Mouse (Mus musculus) intestine, embryonic 16.5 days (tissue): ENCODE data around the gene Igfbp2. TPM values are rescaled to one million over a fixed set of nuclear protein-coding genes. Genes with fewer than 3 reads are reported as not detected.

Experiments used
- ATAC-seq: fragments of 200-750 bp; cut with Nextera tagmentation; 2 replicates; pipeline ENCODE4 v1.8.0; 2017; ENCODE audit warnings: moderate TSS enrichment, moderate library complexity
- H3K27ac ChIP-seq: fragments of 300-500 bp; sonication (generic); 2 replicates; pipeline ENCODE4 v1.5.1; 2014; ENCODE audit warnings: mild to moderate bottlenecking, low read length
- H3K27me3 ChIP-seq: fragments of 300-500 bp; sonication (generic); replicated peaks from 2 replicates; pipeline ENCODE4 v1.6.1; 2014; ENCODE audit warnings: low read length, control low read depth, mixed read lengths; ENCODE audit not compliant: control insufficient read depth, insufficient read depth
- H3K36me3 ChIP-seq: fragments of 300-500 bp; sonication (generic); 2 replicates; pipeline ENCODE4 v1.6.1; 2014; ENCODE audit warnings: low read length, control low read depth; ENCODE audit not compliant: control insufficient read depth, insufficient read depth
- H3K4me1 ChIP-seq: fragments of 300-500 bp; sonication (generic); 2 replicates; pipeline ENCODE4 v1.6.1; 2014; ENCODE audit warnings: low read length, control low read depth, mixed read lengths; ENCODE audit not compliant: control insufficient read depth, insufficient read depth
- H3K4me2 ChIP-seq: fragments of 300-500 bp; sonication (generic); 2 replicates; pipeline ENCODE4 v1.6.1; 2014; ENCODE audit warnings: low read depth, low read length, control low read depth
- H3K4me3 ChIP-seq: fragments of 300-500 bp; sonication (generic); 2 replicates; pipeline ENCODE4 v1.5.1; 2014; ENCODE audit warnings: mild to moderate bottlenecking, low read length
- H3K9ac ChIP-seq: fragments of 300-500 bp; sonication (generic); 2 replicates; pipeline ENCODE4 v1.6.1; 2014; ENCODE audit warnings: low read depth, low read length
- H3K9me3 ChIP-seq: fragments of 300-500 bp; sonication (generic); 2 replicates; pipeline ENCODE4 v1.6.1; 2016; ENCODE audit warnings: low read length, control low read depth; ENCODE audit not compliant: control insufficient read depth
- WGBS: fragments of 180-500 bp; shearing (Covaris S2); extraction: QIAGEN DNeasy Blood & Tissue Kit; methylation state at CpG from one replicate; pipeline ENCODE4 v1.1.7; 2014; 5-methylcytosine and 5-hydroxymethylcytosine counted together
- polyA plus RNA-seq: library from polyadenylated mRNA; unstranded; fragments of >200 nt; fragmentation: Nextera tagmentation; extraction: Ambion mirVana; gene quantifications from 2 replicates; pipeline ENCODE4 v1.2.1, GENCODE M21; 2015

The Igfbp2 gene
- polyA plus RNA-seq, 1 experiment from 2014 or later = 127 TPM

- no peaks in the 10 kb centered on the region for H3K36me3 ChIP-seq
- no peaks in the 10 kb centered on the region for H3K27me3 ChIP-seq
- no peaks in the 10 kb centered on the region for H3K4me1 ChIP-seq
- no peak overlapping the region for H3K27ac ChIP-seq
- H3K9me3 ChIP-seq = no peaks in the 10 kb centered on the region
- H3K4me2 ChIP-seq = no peak overlapping the region
- no peak overlapping the region for H3K4me3 ChIP-seq
- H3K9ac ChIP-seq = no peak overlapping the region
- 76% methylated on average over 7 of the region's 7 CpGs for WGBS
- ATAC-seq = no peak
Observed at GRCm38 (mm10) chr1:72857142-72857541, 32.8 kb downstream of the Igfbp2 start.

GRCm38 (mm10) chr1:72857631-72858030 lies 33.3 kb downstream of the Igfbp2 start:
- Histone ChIP-seq H3K4me3 (no peak overlapping the region), H3K27me3 (no peaks in the 10 kb centered on the region), H3K9me3 (no peaks in the 10 kb centered on the region), H3K4me1 (no peaks in the 10 kb centered on the region), H3K9ac (no peak overlapping the region), H3K36me3 (no peaks in the 10 kb centered on the region), H3K27ac (no peak overlapping the region), H3K4me2 (no peak overlapping the region)
- 62% methylated on average over 5 of the region's 5 CpGs for WGBS
- no peak for ATAC-seq

DNA sequence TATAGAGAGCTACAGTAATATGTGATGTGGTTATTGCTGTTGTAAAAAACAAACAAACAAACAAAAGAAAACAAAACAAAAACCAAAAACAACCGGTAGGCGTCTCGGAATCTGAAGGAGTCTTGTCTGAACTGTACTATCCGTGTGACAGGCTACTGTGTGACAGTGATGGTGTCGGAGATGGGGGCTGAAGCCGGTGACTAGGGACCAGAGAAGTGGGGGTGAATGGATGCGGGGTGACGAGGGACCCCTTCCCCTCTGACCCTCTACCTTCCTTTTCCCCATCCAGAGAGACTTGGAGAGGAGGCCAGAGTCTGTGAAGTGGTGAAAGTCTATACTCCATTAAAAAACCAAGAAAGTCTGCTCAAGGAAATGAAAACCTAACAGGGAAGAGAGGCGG lies 34.0 kb downstream of the Igfbp2 start:
- ATAC-seq = no peak
- H3K9ac ChIP-seq = no peak overlapping the region
- no peaks in the 10 kb centered on the region for H3K4me1 ChIP-seq
- H3K4me3 ChIP-seq = no peak overlapping the region
- H3K27me3 ChIP-seq = no peaks in the 10 kb centered on the region
- no peaks in the 10 kb centered on the region for H3K36me3 ChIP-seq
- 89% methylated on average over 9 of the region's 9 CpGs for WGBS
- H3K27ac ChIP-seq = no peak overlapping the region
- H3K4me2 ChIP-seq = no peak overlapping the region
- H3K9me3 ChIP-seq = no peaks in the 10 kb centered on the region

DNA sequence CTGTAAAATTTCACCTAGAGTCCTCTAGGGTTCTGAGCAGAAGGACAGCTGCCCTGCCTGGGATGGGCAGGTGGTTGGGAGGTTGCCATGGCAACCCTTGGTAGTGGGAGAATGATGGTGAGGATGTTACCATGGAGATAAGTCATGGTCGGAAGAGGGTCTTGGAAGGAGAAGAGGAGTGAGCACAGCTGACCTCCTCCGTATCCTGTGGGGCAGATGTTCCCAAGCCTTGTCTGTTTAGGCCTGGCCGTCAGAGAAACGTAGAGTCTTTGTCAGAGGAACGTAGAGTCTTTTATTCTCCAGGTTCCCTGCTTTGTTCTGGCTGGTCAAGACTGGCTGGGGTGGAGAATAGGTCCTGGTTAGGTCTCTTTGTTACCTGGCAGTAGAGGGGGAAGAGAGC lies 34.6 kb downstream of the Igfbp2 start:
- WGBS = 65% methylated on average over 5 of the region's 5 CpGs
- H3K27me3 ChIP-seq = no peaks in the 10 kb centered on the region
- H3K4me3 ChIP-seq = no peak overlapping the region
- no peak overlapping the region for H3K4me2 ChIP-seq
- H3K36me3 ChIP-seq = no peaks in the 10 kb centered on the region
- ATAC-seq = no peak
- H3K4me1 ChIP-seq = no peaks in the 10 kb centered on the region
- no peaks in the 10 kb centered on the region for H3K9me3 ChIP-seq
- no peak overlapping the region for H3K27ac ChIP-seq
- H3K9ac ChIP-seq = no peak overlapping the region

DNA sequence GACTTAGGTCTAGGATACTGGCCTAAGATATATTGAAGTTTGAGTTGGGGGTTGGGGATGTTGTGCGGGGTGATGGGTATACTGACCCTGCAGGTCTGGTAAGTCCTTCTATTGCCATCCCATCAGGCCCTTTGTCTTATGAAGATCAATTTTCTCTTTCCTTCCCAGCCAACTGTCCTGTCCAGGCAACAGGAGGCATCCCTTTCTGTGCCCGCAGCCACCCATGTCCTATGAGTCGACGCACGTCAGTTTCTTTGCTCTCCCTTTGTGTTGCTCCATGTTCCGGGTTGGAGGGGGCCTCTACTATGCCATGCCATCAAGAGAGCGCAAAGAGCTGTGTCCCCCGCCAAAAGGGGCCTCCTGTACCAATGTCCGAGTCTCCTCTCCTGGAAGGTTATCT lies 35.7 kb downstream of the Igfbp2 start:
- no peak for ATAC-seq
- Histone ChIP-seq H3K4me3 (no peak overlapping the region), H3K4me2 (no peak overlapping the region), H3K27ac (no peak overlapping the region), H3K9me3 (no peaks in the 10 kb centered on the region), H3K4me1 (no peaks in the 10 kb centered on the region), H3K27me3 (no peaks in the 10 kb centered on the region), H3K9ac (no peak overlapping the region), H3K36me3 (no peaks in the 10 kb centered on the region)
- WGBS = 94% methylated on average over 9 of the region's 9 CpGs

GRCm38 (mm10) chr1:72860502-72860901 lies 36.2 kb downstream of the Igfbp2 start:
- no peaks in the 10 kb centered on the region for H3K9me3 ChIP-seq
- no peak for ATAC-seq
- H3K27ac ChIP-seq = no peak overlapping the region
- no peaks in the 10 kb centered on the region for H3K36me3 ChIP-seq
- H3K4me1 ChIP-seq = no peaks in the 10 kb centered on the region
- H3K9ac ChIP-seq = no peak overlapping the region
- H3K4me2 ChIP-seq = no peak overlapping the region
- no peaks in the 10 kb centered on the region for H3K27me3 ChIP-seq
- WGBS = 86% methylated on average over 2 of the region's 2 CpGs
- no peak overlapping the region for H3K4me3 ChIP-seq

DNA sequence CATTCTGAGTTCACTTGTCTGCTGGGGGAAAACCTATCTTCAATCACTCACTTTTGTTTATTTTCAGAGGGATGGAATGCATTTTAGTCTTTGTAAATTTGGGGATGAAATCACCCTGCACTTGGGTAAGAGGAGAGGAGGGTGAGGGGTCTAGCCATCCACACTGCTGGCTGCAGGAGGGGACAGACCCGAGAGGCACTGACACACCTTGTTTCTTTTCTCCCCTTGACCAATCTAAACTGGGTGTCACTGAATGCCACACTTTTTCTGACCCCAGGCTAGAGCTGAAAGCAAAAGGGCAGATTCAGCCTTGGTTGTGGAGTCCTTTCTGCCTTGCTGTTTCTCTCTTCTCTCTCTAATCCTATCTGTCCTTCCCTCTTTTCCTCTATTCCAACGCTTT lies 37.4 kb downstream of the Igfbp2 start:
- H3K27ac ChIP-seq = no peak overlapping the region
- no peaks in the 10 kb centered on the region for H3K4me1 ChIP-seq
- H3K9ac ChIP-seq = no peak overlapping the region
- H3K4me2 ChIP-seq = no peak overlapping the region
- no peaks in the 10 kb centered on the region for H3K9me3 ChIP-seq
- no peaks in the 10 kb centered on the region for H3K36me3 ChIP-seq
- H3K4me3 ChIP-seq = no peak overlapping the region
- H3K27me3 ChIP-seq = no peaks in the 10 kb centered on the region
- WGBS = 71% methylated on average over 2 of the region's 2 CpGs
- ATAC-seq = no peak

- no peak overlapping the region for H3K9ac ChIP-seq
- H3K27ac ChIP-seq = no peak overlapping the region
- no peak overlapping the region for H3K4me3 ChIP-seq
- no peak overlapping the region for H3K4me2 ChIP-seq
- no peaks in the 10 kb centered on the region for H3K9me3 ChIP-seq
- ATAC-seq = no peak
- 90% methylated on average over 21 of the region's 21 CpGs for WGBS
- no peaks in the 10 kb centered on the region for H3K36me3 ChIP-seq
- H3K4me1 ChIP-seq = no peaks in the 10 kb centered on the region
- no peaks in the 10 kb centered on the region for H3K27me3 ChIP-seq
Observed at GRCm38 (mm10) chr1:72862248-72862647, 37.9 kb downstream of the Igfbp2 start.

- 91% methylated on average over 8 of the region's 8 CpGs for WGBS
- H3K9me3 ChIP-seq = no peaks in the 10 kb centered on the region
- no peaks in the 10 kb centered on the region for H3K36me3 ChIP-seq
Observed at GRCm38 (mm10) chr1:72863692-72864091, 39.4 kb downstream of the Igfbp2 start.

DNA sequence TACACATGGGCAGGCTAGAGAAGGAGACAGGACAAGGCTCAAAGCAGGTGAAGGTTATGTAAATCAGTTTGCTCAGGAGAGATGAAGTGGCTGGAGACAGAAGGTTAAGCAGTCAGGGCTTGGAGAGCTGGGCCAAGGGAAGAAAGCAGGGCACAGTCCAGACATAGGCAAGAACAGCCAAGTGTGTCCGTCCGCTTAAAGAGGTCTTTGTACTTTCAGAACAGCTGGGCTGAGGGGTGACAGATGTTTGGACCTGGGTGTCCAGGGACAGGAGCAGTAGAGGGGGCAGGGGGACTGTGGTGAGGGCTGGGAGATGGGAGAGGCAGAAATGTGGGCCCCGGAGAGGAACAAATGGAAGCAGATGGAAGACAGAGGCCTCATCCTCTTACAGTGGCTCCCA lies 40.0 kb downstream of the Igfbp2 start:
- H3K36me3 ChIP-seq = no peaks in the 10 kb centered on the region
- no peaks in the 10 kb centered on the region for H3K4me1 ChIP-seq
- H3K9ac ChIP-seq = no peak overlapping the region
- no peaks in the 10 kb centered on the region for H3K27me3 ChIP-seq
- no peaks in the 10 kb centered on the region for H3K9me3 ChIP-seq
- no peak overlapping the region for H3K27ac ChIP-seq
- ATAC-seq = no peak
- 67% methylated on average over 3 of the region's 3 CpGs for WGBS
- H3K4me2 ChIP-seq = no peak overlapping the region
- H3K4me3 ChIP-seq = no peak overlapping the region

More at GRCm38 (mm10) chr1:72863692-72864091, 39.4 kb downstream of the Igfbp2 start:
- Histone ChIP-seq H3K4me1 (no peaks in the 10 kb centered on the region), H3K4me3 (no peak overlapping the region), H3K27me3 (no peaks in the 10 kb centered on the region), H3K27ac (no peak overlapping the region), H3K4me2 (no peak overlapping the region), H3K9ac (no peak overlapping the region)
- ATAC-seq = no peak
